Mouse (Mus musculus) left cerebral cortex, adult 9 months (tissue): ENCODE measurements at regions not wholly inside any gene's neighbourhood (a gene's known extent, or its start where the extent isn't known, plus 50 kb on each side); places are given as distances from the start of the nearest gene placed in this dataset.

Experiments
- DNase-seq, 2 experiments: peaks; one replicate each; pipeline ENCODE4 v3.0.0; 2022; ENCODE audit warnings: low spot score in 2 of 2

- DNase-seq = peak in 1 of 2 experiments; percentile 12
Observed at GRCm38 (mm10) chr12:44674541-44674940, 345.9 kb downstream of the Nrcam start.

DNA sequence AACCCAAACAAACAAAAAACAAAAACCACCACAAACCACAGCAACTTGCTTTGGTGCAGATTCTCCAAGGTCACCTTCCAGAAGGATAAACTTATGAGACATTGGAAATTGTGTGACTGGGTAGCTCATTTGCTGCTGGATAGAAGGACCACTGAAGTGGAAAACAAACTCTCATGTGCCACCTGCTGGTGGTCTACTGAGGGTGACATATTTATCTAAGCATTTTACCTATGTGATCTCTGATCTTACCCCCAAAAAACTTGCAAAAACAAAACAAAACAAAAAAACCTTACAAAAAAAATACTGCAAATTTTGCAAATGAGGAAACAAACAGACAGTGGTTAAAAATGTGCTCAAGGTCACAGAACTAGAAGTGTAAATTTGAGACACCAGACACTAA lies 346.3 kb downstream of the Nrcam start:
- DNase-seq = no peak
